Mouse (Mus musculus) testis, adult 2 months (tissue): ENCODE data around the gene Ly9.

Experiments used
- CTCF ChIP-seq: fragments of 200-500 bp; IDR thresholded peaks from 2 replicates; pipeline ENCODE4 v1.5.1; 2012; ENCODE audit warnings: low read depth, mild to moderate bottlenecking, inconsistent platforms, low read length, moderate library complexity; ENCODE audit not compliant: control insufficient read depth, insufficient read depth, insufficient replicate concordance
- POLR2A ChIP-seq: fragments of 200-500 bp; IDR thresholded peaks from 2 replicates; pipeline ENCODE4 v1.6.1; 2012; ENCODE audit warnings: low read depth, mild to moderate bottlenecking, inconsistent platforms, low read length, moderate library complexity; ENCODE audit not compliant: control insufficient read depth

- no peak for TF ChIP-seq CTCF
- no peak for TF ChIP-seq POLR2A
These were observed 48.3 kb downstream of the Ly9 start, which contains the start of gene Cd244a for GRCm38 (mm10) chr1:171558898-171559297.
